ENCODE assay signal across 8 mouse cellular contexts in genomic region chrX:7722691-7723090, GRCm38 (mm10). TPM values are rescaled to one million over a fixed set of nuclear protein-coding genes. Genes with fewer than 3 reads are reported as not detected.
DNase-seq lines count a peak whose midpoint lies in the region; ATAC-seq lines count a peak whose summit lies in the region.

No protein-coding gene starts in this region.

- DNase-seq in neural tube, embryonic 11.5 days (ENCODE audit: low spot score): no peak
- no peak for DNase-seq in neural tube, embryonic 10.5 days (ENCODE audit: extremely low spot score, low spot score)
- DNase-seq in limb, embryonic 11.5 days (ENCODE audit: low spot score): no peak
- no peak for DNase-seq in layer of hippocampus, postnatal 14 days (ENCODE audit: low spot score in 2 of 2)
- DNase-seq in spleen, adult 18-20 months: no peak
- DNase-seq in thymus, postnatal 10 days (ENCODE audit: low spot score in 2 of 2): no peak

- peak overlapping the region; percentile 56 for H3K4me2 ChIP-seq in neural tube, embryonic 11.5 days (ENCODE audit: low read depth)
- H3K4me2 ChIP-seq in embryonic facial prominence, embryonic 13.5 days: peak overlapping the region; percentile 69
- peak overlapping the region; percentile 58 for H3K4me2 ChIP-seq in limb, embryonic 11.5 days (ENCODE audit: low read depth, severe bottlenecking)
- H3K4me2 ChIP-seq in stomach, embryonic 14.5 days (replicated peaks; ENCODE audit: low read depth, low read length): peak overlapping the region; percentile 62

- peak overlapping the region; percentile 48 for H3K4me3 ChIP-seq in neural tube, embryonic 11.5 days (ENCODE audit: low read depth, low read length)
- peak overlapping the region; percentile 57 for H3K4me3 ChIP-seq in embryonic facial prominence, embryonic 13.5 days
- H3K4me3 ChIP-seq in limb, embryonic 11.5 days (ENCODE audit: low read depth, low read length): peak overlapping the region; percentile 41
- peak overlapping the region; percentile 52 for H3K4me3 ChIP-seq in stomach, embryonic 14.5 days (ENCODE audit: low read depth, low read length)

- no peaks in the 10 kb centered on the region for H3K27me3 ChIP-seq in neural tube, embryonic 11.5 days (ENCODE audit: control insufficient read depth, insufficient read depth, low read length)
- no peaks in the 10 kb centered on the region for H3K27me3 ChIP-seq in embryonic facial prominence, embryonic 13.5 days
- H3K27me3 ChIP-seq in limb, embryonic 11.5 days (ENCODE audit: control insufficient read depth, insufficient read depth, low read length): no peaks in the 10 kb centered on the region
- H3K27me3 ChIP-seq in stomach, embryonic 14.5 days (ENCODE audit: control insufficient read depth, insufficient read depth, low read length): no peaks in the 10 kb centered on the region

- 24% methylated on average over 4 of the region's 4 CpGs for WGBS in neural tube, embryonic 11.5 days
- WGBS in embryonic facial prominence, embryonic 13.5 days: 23% methylated on average over 4 of the region's 4 CpGs
- 31% methylated on average over 4 of the region's 4 CpGs for WGBS in limb, embryonic 11.5 days
- WGBS in stomach, embryonic 14.5 days: 19% methylated on average over 4 of the region's 4 CpGs

- no peaks in the 10 kb centered on the region for H3K36me3 ChIP-seq in neural tube, embryonic 11.5 days (ENCODE audit: control insufficient read depth, insufficient read depth, low read length)
- peaks cover 23% of the 10 kb centered on the region; the same call in 1 of the 2 replicates for H3K36me3 ChIP-seq in embryonic facial prominence, embryonic 13.5 days
- no peaks in the 10 kb centered on the region for H3K36me3 ChIP-seq in limb, embryonic 11.5 days (ENCODE audit: control insufficient read depth, insufficient read depth, low read length)
- H3K36me3 ChIP-seq in stomach, embryonic 14.5 days (ENCODE audit: control insufficient read depth, insufficient read depth, low read length): no peaks in the 10 kb centered on the region; the same call in none of the 2 replicates

- H3K27ac ChIP-seq in neural tube, embryonic 11.5 days (ENCODE audit: low read depth, low read length): no peak overlapping the region
- H3K27ac ChIP-seq in embryonic facial prominence, embryonic 13.5 days: no peak overlapping the region
- H3K27ac ChIP-seq in limb, embryonic 11.5 days (replicated peaks; ENCODE audit: low read depth, low read length): no peak overlapping the region
- no peak overlapping the region for H3K27ac ChIP-seq in stomach, embryonic 14.5 days (ENCODE audit: low read length)

- ATAC-seq in neural tube, embryonic 11.5 days (ENCODE audit: insufficient read depth, low FRiP score, low TSS enrichment): no peak
- no peak for ATAC-seq in embryonic facial prominence, embryonic 13.5 days (ENCODE audit: insufficient number of reproducible peaks, insufficient read depth, low FRiP score, low TSS enrichment, low read depth)
- ATAC-seq in limb, embryonic 11.5 days (ENCODE audit: insufficient number of reproducible peaks, low FRiP score, low TSS enrichment, low read depth): no peak
- ATAC-seq in stomach, embryonic 14.5 days (ENCODE audit: insufficient number of reproducible peaks, insufficient read depth, low FRiP score, low read depth): no peak

- peak overlapping the region; percentile 60 for H3K9ac ChIP-seq in neural tube, embryonic 11.5 days (ENCODE audit: low read length)
- peak overlapping the region; percentile 73 for H3K9ac ChIP-seq in embryonic facial prominence, embryonic 13.5 days
- H3K9ac ChIP-seq in limb, embryonic 11.5 days (ENCODE audit: low read length): no peak overlapping the region
- H3K9ac ChIP-seq in stomach, embryonic 14.5 days (replicated peaks; ENCODE audit: low read depth, low read length): 0 out of 2 replicates have a peak overlapping the region, but pooled peaks have one; percentile 53

- no peaks in the 10 kb centered on the region for H3K4me1 ChIP-seq in neural tube, embryonic 11.5 days (ENCODE audit: control insufficient read depth, insufficient read depth, low read length)
- 0 out of 2 replicates have a peak, but pooled peaks cover 4% of the 10 kb centered on the region for H3K4me1 ChIP-seq in embryonic facial prominence, embryonic 13.5 days
- H3K4me1 ChIP-seq in limb, embryonic 11.5 days (ENCODE audit: control insufficient read depth, insufficient read depth, low read length): no peaks in the 10 kb centered on the region
- 0 out of 2 replicates have a peak, but pooled peaks cover 3% of the 10 kb centered on the region for H3K4me1 ChIP-seq in stomach, embryonic 14.5 days (ENCODE audit: control insufficient read depth, insufficient read depth, low read length)

- no peaks in the 10 kb centered on the region for H3K9me3 ChIP-seq in neural tube, embryonic 11.5 days (ENCODE audit: control insufficient read depth, low read length)
- H3K9me3 ChIP-seq in embryonic facial prominence, embryonic 13.5 days: no peaks in the 10 kb centered on the region
- no peaks in the 10 kb centered on the region for H3K9me3 ChIP-seq in limb, embryonic 11.5 days (ENCODE audit: control insufficient read depth, low read length)
- no peaks in the 10 kb centered on the region for H3K9me3 ChIP-seq in stomach, embryonic 14.5 days (ENCODE audit: control insufficient read depth, low read depth, low read length)

RNA-seq across cellular contexts. Expression of gene Gm45208, which starts 0.6 kb away (rescaled TPM):
- not detected in 2 replicates for polyA plus RNA-seq in neural tube, embryonic 11.5 days (2014; fragmentation: Nextera tagmentation; extraction: Ambion mirVana)
- polyA plus RNA-seq in embryonic facial prominence, embryonic 13.5 days (2015; fragmentation: Nextera tagmentation; extraction: Ambion mirVana): not detected in 2 replicates
- polyA plus RNA-seq in limb, embryonic 11.5 days (2014; fragmentation: Nextera tagmentation; extraction: Ambion mirVana): not detected in 2 replicates
- 0.54 TPM in 1 of 2 replicates, not detected in the other for polyA plus RNA-seq in stomach, embryonic 14.5 days (2014; fragmentation: Nextera tagmentation; extraction: Ambion mirVana)
- not detected for total RNA-seq in layer of hippocampus, postnatal 14 days (2021)

RNA-seq across cellular contexts. Expression of gene Praf2, which starts 5.5 kb away (rescaled TPM):
- polyA plus RNA-seq in neural tube, embryonic 11.5 days (2014; fragmentation: Nextera tagmentation; extraction: Ambion mirVana): 102 and 104 TPM in 2 replicates
- 73.1 and 75.9 TPM in 2 replicates for polyA plus RNA-seq in embryonic facial prominence, embryonic 13.5 days (2015; fragmentation: Nextera tagmentation; extraction: Ambion mirVana)
- polyA plus RNA-seq in limb, embryonic 11.5 days (2014; fragmentation: Nextera tagmentation; extraction: Ambion mirVana): 85.7 and 99.5 TPM in 2 replicates
- polyA plus RNA-seq in stomach, embryonic 14.5 days (2014; fragmentation: Nextera tagmentation; extraction: Ambion mirVana): 91.5 and 95.7 TPM in 2 replicates
- total RNA-seq in layer of hippocampus, postnatal 14 days (2021): 100 to 1,000 TPM in 1 of 2 experiments, 10 to 100 TPM in 1; 98.2 to 107 TPM

RNA-seq across cellular contexts. Expression of gene Wdr45, which starts 8.6 kb away (rescaled TPM):
- polyA plus RNA-seq in neural tube, embryonic 11.5 days (2014; fragmentation: Nextera tagmentation; extraction: Ambion mirVana): 17.8 and 18.3 TPM in 2 replicates
- polyA plus RNA-seq in embryonic facial prominence, embryonic 13.5 days (2015; fragmentation: Nextera tagmentation; extraction: Ambion mirVana): 37.7 and 40.1 TPM in 2 replicates
- polyA plus RNA-seq in limb, embryonic 11.5 days (2014; fragmentation: Nextera tagmentation; extraction: Ambion mirVana): 16.7 and 20.6 TPM in 2 replicates
- polyA plus RNA-seq in stomach, embryonic 14.5 days (2014; fragmentation: Nextera tagmentation; extraction: Ambion mirVana): 26.7 and 28.8 TPM in 2 replicates
- total RNA-seq in layer of hippocampus, postnatal 14 days (2021): 10 to 100 TPM; 47.7 to 48.1 TPM

RNA-seq across cellular contexts. Expression of gene Gpkow, which starts 25.8 kb away (rescaled TPM):
- 47.3 and 48.4 TPM in 2 replicates for polyA plus RNA-seq in neural tube, embryonic 11.5 days (2014; fragmentation: Nextera tagmentation; extraction: Ambion mirVana)
- polyA plus RNA-seq in embryonic facial prominence, embryonic 13.5 days (2015; fragmentation: Nextera tagmentation; extraction: Ambion mirVana): 37.2 and 40.6 TPM in 2 replicates
- 40.9 and 43.4 TPM in 2 replicates for polyA plus RNA-seq in limb, embryonic 11.5 days (2014; fragmentation: Nextera tagmentation; extraction: Ambion mirVana)
- 39.0 and 42.0 TPM in 2 replicates for polyA plus RNA-seq in stomach, embryonic 14.5 days (2014; fragmentation: Nextera tagmentation; extraction: Ambion mirVana)
- 10 to 100 TPM; 33.2 to 36.3 TPM for total RNA-seq in layer of hippocampus, postnatal 14 days (2021)

RNA-seq across cellular contexts. Expression of gene Ccdc120, which starts 28.0 kb away (rescaled TPM):
- polyA plus RNA-seq in neural tube, embryonic 11.5 days (2014; fragmentation: Nextera tagmentation; extraction: Ambion mirVana): 21.0 and 31.8 TPM in 2 replicates
- polyA plus RNA-seq in embryonic facial prominence, embryonic 13.5 days (2015; fragmentation: Nextera tagmentation; extraction: Ambion mirVana): 17.7 and 22.4 TPM in 2 replicates
- 21.4 and 22.8 TPM in 2 replicates for polyA plus RNA-seq in limb, embryonic 11.5 days (2014; fragmentation: Nextera tagmentation; extraction: Ambion mirVana)
- polyA plus RNA-seq in stomach, embryonic 14.5 days (2014; fragmentation: Nextera tagmentation; extraction: Ambion mirVana): 18.5 and 24.6 TPM in 2 replicates
- 10 to 100 TPM; 15.5 to 19.6 TPM for total RNA-seq in layer of hippocampus, postnatal 14 days (2021)
